Mouse (Mus musculus) forebrain, embryonic 13.5 days (tissue): ENCODE data around the gene Grm3. TPM values are rescaled to one million over a fixed set of nuclear protein-coding genes. Genes with fewer than 3 reads are reported as not detected.

Experiments
- ATAC-seq: fragments of 200-750 bp; cut with Nextera tagmentation; 2 replicates; pipeline ENCODE4 v1.8.0; 2017
- H3K27ac ChIP-seq: fragments of 300-500 bp; sonication (generic); 2 replicates; pipeline ENCODE4 v1.5.1; 2015; ENCODE audit warnings: inconsistent platforms, mild to moderate bottlenecking, moderate library complexity
- H3K27me3 ChIP-seq: fragments of 300-500 bp; sonication (generic); 2 replicates; pipeline ENCODE4 v1.6.1; 2015; ENCODE audit warnings: mild to moderate bottlenecking, inconsistent platforms
- H3K36me3 ChIP-seq: fragments of 300-500 bp; sonication (generic); 2 replicates; pipeline ENCODE4 v1.6.1; 2015; ENCODE audit warnings: mild to moderate bottlenecking, inconsistent platforms; ENCODE audit not compliant: poor library complexity, severe bottlenecking
- H3K4me1 ChIP-seq: fragments of 300-500 bp; sonication (generic); 2 replicates; pipeline ENCODE4 v1.6.1; 2015; ENCODE audit warnings: inconsistent platforms
- H3K4me2 ChIP-seq: fragments of 300-500 bp; sonication (generic); 2 replicates; pipeline ENCODE4 v1.6.1; 2015; ENCODE audit warnings: inconsistent platforms, mild to moderate bottlenecking, moderate library complexity
- H3K4me3 ChIP-seq: fragments of 300-500 bp; sonication (generic); 2 replicates; pipeline ENCODE4 v1.5.1; 2015; ENCODE audit warnings: mild to moderate bottlenecking, inconsistent platforms
- H3K9ac ChIP-seq: fragments of 300-500 bp; sonication (generic); 2 replicates; pipeline ENCODE4 v1.6.1; 2015; ENCODE audit warnings: mild to moderate bottlenecking, inconsistent platforms
- H3K9me3 ChIP-seq: fragments of 300-500 bp; sonication (generic); replicated peaks from 2 replicates; pipeline ENCODE4 v1.6.1; 2016; ENCODE audit warnings: inconsistent platforms
- WGBS: fragments of 180-500 bp; shearing (Covaris S2); methylation state at CpG from one replicate; pipeline ENCODE4 v1.1.7; 2015; 5-methylcytosine and 5-hydroxymethylcytosine counted together
- polyA plus RNA-seq: library from polyadenylated mRNA; unstranded; fragments of >200 nt; fragmentation: Nextera tagmentation; extraction: Ambion mirVana; gene quantifications from 2 replicates; pipeline ENCODE4 v1.2.1, GENCODE M21; 2015

Gene Grm3
- polyA plus RNA-seq, 1 experiment from 2014 or later: 3.6 TPM

DNA sequence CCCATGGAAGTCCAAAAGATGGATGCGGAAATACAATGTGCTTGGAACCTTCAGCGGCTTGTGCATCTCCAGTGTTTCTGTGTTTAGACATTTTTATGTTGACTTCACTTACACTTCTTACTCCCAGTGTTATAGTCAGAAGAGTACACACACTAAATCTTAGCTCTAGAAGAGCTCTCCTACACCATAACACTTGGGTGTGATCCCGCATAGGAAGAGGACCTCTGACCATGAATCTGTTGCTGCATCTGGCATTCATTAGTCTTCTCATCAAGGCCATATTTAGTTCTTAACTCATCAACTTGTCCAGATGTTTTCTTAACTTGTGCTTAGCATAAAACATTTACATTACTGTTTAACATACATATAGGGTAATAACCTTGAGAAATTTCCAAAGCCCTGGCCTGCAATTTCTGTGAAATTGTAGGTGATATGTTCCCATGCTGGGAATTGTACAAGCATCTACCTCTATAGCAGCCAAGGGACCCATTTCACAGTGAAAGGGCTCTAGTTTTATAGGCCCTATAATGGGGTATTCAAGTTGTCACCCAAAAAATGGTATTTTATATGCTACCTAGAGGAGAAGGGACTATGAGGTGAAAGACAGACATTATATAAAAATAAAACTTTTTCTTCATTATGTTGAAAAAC lies 103.4 kb downstream of the Grm3 start:
- Histone ChIP-seq H3K27ac (no peak overlapping the region), H3K27me3 (no peaks in the 10 kb centered on the region), H3K9ac (no peak overlapping the region), H3K4me1 (peaks cover 9% of the 10 kb centered on the region), H3K9me3 (no peaks in the 10 kb centered on the region), H3K36me3 (no peaks in the 10 kb centered on the region), H3K4me3 (no peak overlapping the region), H3K4me2 (no peak overlapping the region)
- WGBS: 95% methylated on average over 3 of the region's 3 CpGs
- no peak for ATAC-seq

DNA sequence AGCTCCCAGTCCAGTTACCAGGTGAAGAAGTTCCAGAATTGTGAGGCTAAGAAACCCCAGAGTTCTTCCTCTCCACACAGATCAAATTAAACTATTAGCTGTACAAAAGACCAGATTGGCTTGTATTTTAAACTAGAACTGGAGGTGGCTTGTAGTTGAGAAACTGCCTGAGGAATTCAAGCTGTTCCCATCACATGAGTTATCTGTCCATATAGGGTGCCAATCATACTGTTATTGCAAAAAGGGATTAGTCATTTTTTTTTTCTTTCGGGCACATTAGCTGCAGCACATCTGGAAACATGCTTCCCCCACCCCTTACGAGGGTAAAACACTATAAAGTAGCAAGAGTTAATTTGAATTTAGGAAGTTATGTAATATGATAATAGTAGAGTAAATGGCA lies 145.9 kb downstream of the Grm3 start:
- no peak overlapping the region for H3K4me2 ChIP-seq
- H3K27ac ChIP-seq: no peak overlapping the region
- H3K4me3 ChIP-seq: no peak overlapping the region
- no peaks in the 10 kb centered on the region for H3K9me3 ChIP-seq
- H3K4me1 ChIP-seq: no peaks in the 10 kb centered on the region
- no peaks in the 10 kb centered on the region for H3K27me3 ChIP-seq
- WGBS: 74% methylated on average over 2 of the region's 2 CpGs
- H3K9ac ChIP-seq: no peak overlapping the region
- ATAC-seq: no peak
- H3K36me3 ChIP-seq: no peaks in the 10 kb centered on the region

- Histone ChIP-seq H3K4me2 (no peak overlapping the region), H3K36me3 (no peaks in the 10 kb centered on the region), H3K9me3 (no peaks in the 10 kb centered on the region), H3K4me3 (no peak overlapping the region), H3K27ac (no peak overlapping the region), H3K4me1 (no peaks in the 10 kb centered on the region), H3K27me3 (no peaks in the 10 kb centered on the region), H3K9ac (no peak overlapping the region)
- ATAC-seq: no peak
- WGBS: 78% methylated on average over 2 of the region's 2 CpGs
Observed at GRCm38 (mm10) chr5:9578571-9578970, 146.4 kb downstream of the Grm3 start.

- Histone ChIP-seq H3K4me2 (no peak overlapping the region), H3K36me3 (no peaks in the 10 kb centered on the region), H3K9ac (no peak overlapping the region), H3K4me1 (no peaks in the 10 kb centered on the region), H3K27me3 (no peaks in the 10 kb centered on the region), H3K27ac (no peak overlapping the region), H3K4me3 (no peak overlapping the region), H3K9me3 (no peaks in the 10 kb centered on the region)
- WGBS: 73% methylated on average over 6 of the region's 6 CpGs
- ATAC-seq: peak; percentile 55; the same call in 1 of the 2 replicates
Observed at GRCm38 (mm10) chr5:9570946-9571345, 154.0 kb downstream of the Grm3 start.

- no peak overlapping the region for H3K27ac ChIP-seq
- no peaks in the 10 kb centered on the region for H3K9me3 ChIP-seq
- no peaks in the 10 kb centered on the region for H3K4me1 ChIP-seq
- H3K4me2 ChIP-seq: no peak overlapping the region
- no peak overlapping the region for H3K4me3 ChIP-seq
- H3K9ac ChIP-seq: no peak overlapping the region
- ATAC-seq: peak; percentile 70
- H3K27me3 ChIP-seq: no peaks in the 10 kb centered on the region
- no peaks in the 10 kb centered on the region for H3K36me3 ChIP-seq
- 56% methylated on average over 3 of the region's 3 CpGs for WGBS
Observed at GRCm38 (mm10) chr5:9557706-9558105, 167.3 kb downstream of the Grm3 start.

DNA sequence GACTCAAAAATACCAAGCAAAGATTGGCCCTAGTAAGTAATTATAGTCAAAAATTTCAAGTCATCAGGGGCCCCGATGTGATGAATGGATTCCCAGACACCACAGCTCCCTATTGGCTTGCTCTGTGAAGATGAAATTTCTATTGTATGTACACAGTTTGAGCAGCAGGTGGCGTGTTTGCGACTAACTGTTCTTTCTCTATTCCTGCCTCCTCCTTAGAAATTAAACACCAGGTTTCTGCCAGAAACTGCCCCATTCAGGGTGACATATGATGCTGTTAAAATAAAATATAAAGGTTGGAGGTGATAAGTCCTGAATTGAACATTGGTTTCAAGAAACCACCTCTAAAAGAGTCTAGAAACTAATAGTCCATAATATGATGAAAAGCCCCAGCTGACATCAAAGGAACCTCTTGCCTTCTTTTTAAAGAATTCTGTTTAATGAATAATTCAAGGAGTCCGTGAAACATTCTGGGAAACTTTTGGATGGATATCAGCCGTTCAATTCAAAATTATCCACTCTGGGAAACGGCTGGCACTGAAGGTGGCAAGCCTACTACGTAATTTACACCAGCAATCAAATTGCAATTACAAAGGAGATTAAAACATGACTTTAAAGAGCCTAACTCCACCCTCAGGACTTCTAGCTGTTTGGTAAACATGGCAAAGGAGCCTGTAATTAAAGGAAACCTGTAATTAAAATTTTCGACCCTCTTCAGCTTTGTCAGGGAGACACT lies 184.0 kb downstream of the Grm3 start:
- 9% methylated on average over 8 of the region's 8 CpGs for WGBS
- Histone ChIP-seq H3K36me3 (no peaks in the 10 kb centered on the region), H3K27ac (no peak overlapping the region), H3K9me3 (no peaks in the 10 kb centered on the region), H3K9ac (no peak overlapping the region), H3K4me1 (peaks cover 11% of the 10 kb centered on the region; the same call in 1 of the 2 replicates), H3K27me3 (no peaks in the 10 kb centered on the region), H3K4me3 (no peak overlapping the region), H3K4me2 (no peak overlapping the region)
- peak; percentile 84 for ATAC-seq

GRCm38 (mm10) chr5:9525507-9525906 lies 199.5 kb downstream of the Grm3 start:
- no peak overlapping the region for H3K9ac ChIP-seq
- no peak overlapping the region for H3K4me2 ChIP-seq
- 86% methylated on average over 4 of the region's 4 CpGs for WGBS
- no peaks in the 10 kb centered on the region for H3K27me3 ChIP-seq
- H3K4me3 ChIP-seq: no peak overlapping the region
- H3K36me3 ChIP-seq: no peaks in the 10 kb centered on the region
- no peaks in the 10 kb centered on the region for H3K4me1 ChIP-seq
- no peak for ATAC-seq
- H3K27ac ChIP-seq: no peak overlapping the region
- H3K9me3 ChIP-seq: no peaks in the 10 kb centered on the region

DNA sequence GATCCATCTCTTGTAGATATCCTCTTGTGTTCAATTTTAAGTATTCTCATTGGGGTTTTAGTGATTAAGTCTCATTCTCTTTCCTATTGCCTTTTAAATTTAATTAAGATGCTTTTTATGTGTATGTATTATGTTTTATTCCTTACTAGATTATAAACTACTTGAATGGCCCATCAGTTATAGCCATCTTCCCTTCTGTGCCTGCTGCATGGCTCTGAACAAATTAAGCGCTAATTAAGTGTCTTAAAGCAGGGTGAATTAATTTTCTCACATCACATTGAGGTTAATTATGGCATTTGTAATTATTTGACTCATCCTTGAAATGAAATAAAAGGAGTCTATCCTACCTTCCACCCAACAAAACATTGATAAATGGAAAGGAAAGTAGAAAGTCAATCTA lies 213.9 kb downstream of the Grm3 start:
- Histone ChIP-seq H3K36me3 (no peaks in the 10 kb centered on the region), H3K4me1 (no peaks in the 10 kb centered on the region), H3K27me3 (no peaks in the 10 kb centered on the region), H3K27ac (no peak overlapping the region), H3K4me3 (no peak overlapping the region), H3K9ac (no peak overlapping the region), H3K4me2 (no peak overlapping the region), H3K9me3 (no peaks in the 10 kb centered on the region)
- ATAC-seq: no peak
- WGBS: 87% methylated on average over 1 of the region's 1 CpGs

DNA sequence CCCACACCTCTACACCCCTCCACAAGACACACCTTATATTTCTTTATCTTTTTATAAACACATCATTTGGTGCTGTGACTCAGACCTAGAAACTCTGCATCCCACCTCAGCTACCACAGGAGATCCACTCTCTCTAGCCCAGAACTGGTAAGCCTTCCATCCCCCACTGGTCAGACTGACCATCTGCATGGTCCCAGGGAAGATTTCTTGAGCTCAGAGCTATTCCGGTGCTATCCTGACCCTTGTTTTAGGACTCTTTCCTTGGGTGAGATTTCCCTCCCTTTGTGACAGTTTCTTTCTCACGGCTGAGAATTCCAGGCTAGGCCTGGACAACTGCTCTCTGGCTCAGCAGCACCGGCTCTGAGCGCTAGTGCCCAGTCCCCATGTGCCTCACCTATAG lies 227.7 kb downstream of the Grm3 start:
- 72% methylated on average over 4 of the region's 4 CpGs for WGBS
- Histone ChIP-seq H3K9ac (no peak overlapping the region), H3K4me1 (no peaks in the 10 kb centered on the region), H3K27me3 (no peaks in the 10 kb centered on the region), H3K27ac (no peak overlapping the region), H3K36me3 (no peaks in the 10 kb centered on the region), H3K4me2 (no peak overlapping the region), H3K4me3 (no peak overlapping the region), H3K9me3 (no peaks in the 10 kb centered on the region)
- peak; percentile 27; the same call in 1 of the 2 replicates for ATAC-seq

GRCm38 (mm10) chr5:9495456-9495855 lies 229.5 kb downstream of the Grm3 start:
- ATAC-seq: no peak
- Histone ChIP-seq H3K9me3 (no peaks in the 10 kb centered on the region), H3K36me3 (no peaks in the 10 kb centered on the region), H3K4me2 (no peak overlapping the region), H3K4me3 (no peak overlapping the region), H3K4me1 (no peaks in the 10 kb centered on the region), H3K27me3 (no peaks in the 10 kb centered on the region), H3K9ac (no peak overlapping the region), H3K27ac (no peak overlapping the region)
- 29% methylated on average over 5 of the region's 5 CpGs for WGBS

DNA sequence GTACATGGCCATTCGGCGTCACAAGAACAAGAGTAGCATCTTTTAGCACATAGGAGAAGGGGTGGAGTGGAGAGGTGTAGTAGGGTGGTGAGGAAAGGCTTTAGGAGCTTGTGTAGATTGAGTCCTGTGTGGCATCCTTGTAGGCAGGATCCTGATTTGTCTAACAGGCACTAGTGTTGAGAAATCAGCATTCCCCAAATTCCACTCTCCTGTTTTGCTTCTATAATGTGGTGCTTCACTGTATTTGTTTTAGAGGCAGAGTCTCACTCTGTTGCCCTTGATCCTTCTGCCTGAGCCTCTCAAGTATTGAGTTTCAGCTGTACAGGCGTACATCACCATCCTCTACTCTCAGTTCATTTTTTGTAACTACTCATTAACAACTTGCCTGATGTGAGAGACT lies 247.4 kb downstream of the Grm3 start:
- no peak for ATAC-seq
- Histone ChIP-seq H3K27ac (no peak overlapping the region), H3K9me3 (no peaks in the 10 kb centered on the region), H3K27me3 (no peaks in the 10 kb centered on the region), H3K4me3 (no peak overlapping the region), H3K9ac (no peak overlapping the region), H3K4me1 (no peaks in the 10 kb centered on the region), H3K36me3 (no peaks in the 10 kb centered on the region), H3K4me2 (no peak overlapping the region)
- WGBS: 88% methylated on average over 3 of the region's 3 CpGs

DNA sequence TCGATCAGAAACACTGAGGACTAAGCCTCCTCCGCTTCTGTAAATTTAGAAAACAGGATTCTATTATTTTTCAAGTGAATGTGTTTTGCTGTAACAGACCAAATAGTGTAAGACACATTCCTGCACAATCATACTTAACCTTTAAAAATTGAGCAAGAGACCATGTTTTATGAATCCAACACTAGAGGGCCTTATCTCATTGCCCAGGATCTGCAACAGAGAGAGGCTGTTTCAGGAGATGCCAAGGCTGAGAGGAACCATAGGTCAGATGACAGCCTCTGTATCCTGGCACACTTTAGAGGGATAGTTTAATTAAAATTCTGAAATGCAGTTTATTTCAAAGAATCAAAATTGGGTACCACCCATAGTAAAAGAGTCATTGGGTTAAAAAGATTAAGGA lies 271.7 kb downstream of the Grm3 start:
- no peak overlapping the region for H3K4me2 ChIP-seq
- no peaks in the 10 kb centered on the region for H3K36me3 ChIP-seq
- 93% methylated on average over 2 of the region's 2 CpGs for WGBS
- H3K4me3 ChIP-seq: no peak overlapping the region
- H3K27me3 ChIP-seq: no peaks in the 10 kb centered on the region
- H3K27ac ChIP-seq: no peak overlapping the region
- H3K9ac ChIP-seq: no peak overlapping the region
- no peak for ATAC-seq
- no peaks in the 10 kb centered on the region for H3K4me1 ChIP-seq
- no peaks in the 10 kb centered on the region for H3K9me3 ChIP-seq

GRCm38 (mm10) chr5:9449570-9449969 lies 275.4 kb downstream of the Grm3 start:
- 65% methylated on average over 5 of the region's 5 CpGs for WGBS
- no peak for ATAC-seq
- H3K4me1 ChIP-seq: no peaks in the 10 kb centered on the region
- H3K4me2 ChIP-seq: no peak overlapping the region
- H3K9ac ChIP-seq: no peak overlapping the region
- no peaks in the 10 kb centered on the region for H3K27me3 ChIP-seq
- H3K9me3 ChIP-seq: no peaks in the 10 kb centered on the region
- H3K4me3 ChIP-seq: no peak overlapping the region
- no peak overlapping the region for H3K27ac ChIP-seq
- H3K36me3 ChIP-seq: no peaks in the 10 kb centered on the region
